9 mouse cellular contexts compared by ENCODE assay signal in the genomic region with DNA sequence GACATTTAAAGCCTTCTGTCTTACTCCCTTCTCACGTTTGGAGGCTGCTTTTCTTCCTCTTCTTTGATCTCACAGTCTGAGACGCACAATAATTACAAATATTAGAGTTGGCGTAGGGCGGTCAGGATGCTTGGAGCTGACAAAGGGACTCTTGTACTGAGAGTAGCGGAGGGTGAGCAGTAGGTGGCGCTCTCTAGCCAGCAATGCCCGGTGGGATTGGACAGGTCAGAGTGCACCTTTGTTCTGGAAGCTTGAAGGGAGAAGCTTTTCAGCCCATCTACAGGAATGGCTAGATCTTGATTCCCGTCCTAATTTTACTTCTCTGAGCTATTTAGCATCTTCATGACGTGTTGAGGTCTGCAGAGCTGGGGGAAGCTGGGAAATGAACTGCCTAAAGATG.
A peak's percentile ranks its signal among the peaks of the same experiment; 100 is the strongest.
DNase-seq lines count a peak whose midpoint lies in the region.
"Had no signal": no experiment of that assay in that cellular context is flagged by ENCODE, and none has a peak within 500 bp of the region (broad histone marks: within the 10 kb centered on the region; RNA-seq: fewer than 3 reads in every experiment).

No protein-coding gene starts in this region.

- H3K4me3 ChIP-seq in midbrain, embryonic 10.5 days, result no peak overlapping the region
- H3K4me3 ChIP-seq: megakaryocyte, embryonic 14.5 days had no signal

- 16% methylated on average over 9 of the region's 9 CpGs for WGBS in midbrain, embryonic 10.5 days

- peaks cover 8% of the 10 kb centered on the region for H3K9me3 ChIP-seq in midbrain, embryonic 10.5 days (replicated peaks)

- DNase-seq in T-cell, adult 2 months (ENCODE audit: low spot score), result peak; percentile 57
- peak; percentile 92 to 96 for DNase-seq in cerebellum, postnatal 14 days
- DNase-seq in gastrocnemius, adult 18-20 months (ENCODE audit: low spot score), result peak; percentile 77
- peak; percentile 49 for DNase-seq in hindlimb bud, embryonic 11.5 days (ENCODE audit: extremely low spot score, low read depth, low spot score)
- peak; percentile 40 to 74 for DNase-seq in left cerebral cortex, adult 8-10 months (ENCODE audit: low spot score in 2 of 2)
- DNase-seq in midbrain, embryonic 10.5 days (ENCODE audit: low spot score), result peak; percentile 82
- peak; percentile 38 to 64 for DNase-seq in right cerebral cortex, postnatal 36 days (ENCODE audit: low spot score in 2 of 2)
- peak; percentile 71 to 83 for DNase-seq in urinary bladder, postnatal 36 days (ENCODE audit: low spot score in 2 of 2)

- H3K27me3 ChIP-seq in midbrain, embryonic 10.5 days (ENCODE audit: low read depth, poor library complexity, severe bottlenecking), result no peaks in the 10 kb centered on the region

- H3K36me3 ChIP-seq in midbrain, embryonic 10.5 days, result no peaks in the 10 kb centered on the region

- H3K4me1 ChIP-seq in midbrain, embryonic 10.5 days, result peaks cover 3% of the 10 kb centered on the region; the same call in 1 of the 2 replicates

- H3K27ac ChIP-seq in midbrain, embryonic 10.5 days (replicated peaks), result peak overlapping the region; percentile 55
